Mouse (Mus musculus): ENCODE results near the gene Zfp981.

DNA sequence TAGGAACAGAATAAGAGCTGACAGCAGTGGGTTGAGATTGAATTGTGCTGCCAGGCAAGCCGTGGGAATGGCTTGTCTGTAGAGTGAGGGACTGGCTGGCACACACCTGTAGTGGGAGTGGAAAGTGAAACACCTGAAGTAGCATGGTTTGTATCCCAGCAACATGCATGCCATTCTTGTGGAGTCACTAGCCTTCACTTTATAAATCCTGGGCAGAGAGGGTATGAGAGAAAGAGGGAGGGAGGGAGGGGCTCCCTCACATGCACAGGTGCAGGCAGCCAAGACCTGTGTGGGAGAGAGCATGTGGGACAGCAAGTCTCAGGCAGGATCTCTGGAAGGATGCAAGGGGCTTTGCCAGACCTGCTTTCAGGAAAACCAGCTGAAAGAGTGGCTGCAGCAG lies 44.1 kb upstream of the Zfp981 start:
- TF ChIP-seq CTCF (IDR thresholded peaks at IDR 0.05; ENCODE audit: low read depth): no peak
- no peak for TF ChIP-seq EP300 (IDR thresholded peaks at IDR 0.05; ENCODE audit: low read depth)

Measured in heart, postnatal 0 days (tissue).